Mouse (Mus musculus): ENCODE results near the gene Mier1. TPM values are rescaled to one million over a fixed set of nuclear protein-coding genes. Genes with fewer than 3 reads are reported as not detected.

Mier1 gene
- polyA plus RNA-seq, 1 experiment, result 65.4 TPM

- DNase-seq, result peak; percentile 25
- H3K36me3 ChIP-seq (ENCODE audit: control insufficient read depth, insufficient read depth, low read length), result peaks cover 22% of the 10 kb centered on the region
- no peak for TF ChIP-seq CTCF (IDR thresholded peaks at IDR 0.05; ENCODE audit: borderline replicate concordance, control insufficient read depth, extremely low read depth, insufficient read depth, low read length, poor library complexity)
- TF ChIP-seq POLR2A (IDR thresholded peaks at IDR 0.05; ENCODE audit: control insufficient read depth, extremely low read depth, insufficient read depth, low read length, poor library complexity), result no peak
These were observed 59.8 kb downstream of the Mier1 start for GRCm38 (mm10) chr4:103174001-103174400.

GRCm38 (mm10) chr4:103177681-103178080, 63.5 kb downstream of the Mier1 start:
- TF ChIP-seq POLR2A (IDR thresholded peaks at IDR 0.05; ENCODE audit: control insufficient read depth, extremely low read depth, insufficient read depth, low read length, poor library complexity) (no peak), CTCF (IDR thresholded peaks at IDR 0.05; ENCODE audit: borderline replicate concordance, control insufficient read depth, extremely low read depth, insufficient read depth, low read length, poor library complexity) (no peak)
- peaks cover 20% of the 10 kb centered on the region for H3K36me3 ChIP-seq (ENCODE audit: control insufficient read depth, insufficient read depth, low read length)
- no peak for DNase-seq
- H3K4me1 ChIP-seq (replicated peaks; ENCODE audit: control insufficient read depth, insufficient read depth, low read length), result peaks cover 14% of the 10 kb centered on the region
- H3K4me3 ChIP-seq (ENCODE audit: control insufficient read depth, insufficient read depth, low read length), result no peak overlapping the region
- no peak overlapping the region for H3K27ac ChIP-seq (ENCODE audit: control insufficient read depth, insufficient read depth, low read length)
- no peaks in the 10 kb centered on the region for H3K27me3 ChIP-seq (ENCODE audit: control insufficient read depth, insufficient read depth, low read length)
- WGBS, result 86% methylated on average over 1 of the region's 1 CpGs

More at GRCm38 (mm10) chr4:103174001-103174400, 59.8 kb downstream of the Mier1 start:
- 88% methylated on average over 7 of the region's 7 CpGs for WGBS
- peaks cover 37% of the 10 kb centered on the region for H3K4me1 ChIP-seq (replicated peaks; ENCODE audit: control insufficient read depth, insufficient read depth, low read length)
- no peaks in the 10 kb centered on the region for H3K27me3 ChIP-seq (ENCODE audit: control insufficient read depth, insufficient read depth, low read length)
- H3K27ac ChIP-seq (ENCODE audit: control insufficient read depth, insufficient read depth, low read length), result no peak overlapping the region
- H3K4me3 ChIP-seq (ENCODE audit: control insufficient read depth, insufficient read depth, low read length), result no peak overlapping the region

GRCm38 (mm10) chr4:103178635-103179318, 64.6 kb downstream of the Mier1 start:
- DNase-seq, result no peak
- Histone ChIP-seq H3K27me3 (ENCODE audit: control insufficient read depth, insufficient read depth, low read length) (no peaks in the 10 kb centered on the region), H3K36me3 (ENCODE audit: control insufficient read depth, insufficient read depth, low read length) (peaks cover 22% of the 10 kb centered on the region), H3K4me3 (ENCODE audit: control insufficient read depth, insufficient read depth, low read length) (no peak overlapping the region), H3K27ac (ENCODE audit: control insufficient read depth, insufficient read depth, low read length) (no peak overlapping the region), H3K4me1 (replicated peaks; ENCODE audit: control insufficient read depth, insufficient read depth, low read length) (peaks cover 10% of the 10 kb centered on the region)
- WGBS, result 90% methylated on average over 7 of the region's 7 CpGs
- TF ChIP-seq POLR2A (IDR thresholded peaks at IDR 0.05; ENCODE audit: control insufficient read depth, extremely low read depth, insufficient read depth, low read length, poor library complexity) (no peak), CTCF (IDR thresholded peaks at IDR 0.05; ENCODE audit: borderline replicate concordance, control insufficient read depth, extremely low read depth, insufficient read depth, low read length, poor library complexity) (no peak)

GRCm38 (mm10) chr4:103179581-103179980, 65.4 kb downstream of the Mier1 start:
- no peak overlapping the region for H3K27ac ChIP-seq (ENCODE audit: control insufficient read depth, insufficient read depth, low read length)
- DNase-seq, result no peak
- no peak overlapping the region for H3K4me3 ChIP-seq (ENCODE audit: control insufficient read depth, insufficient read depth, low read length)

GRCm38 (mm10) chr4:103180300-103180888, 66.2 kb downstream of the Mier1 start:
- WGBS, result 96% methylated on average over 8 of the region's 8 CpGs
- Histone ChIP-seq H3K27ac (ENCODE audit: control insufficient read depth, insufficient read depth, low read length) (no peak overlapping the region), H3K4me3 (ENCODE audit: control insufficient read depth, insufficient read depth, low read length) (no peak overlapping the region), H3K36me3 (ENCODE audit: control insufficient read depth, insufficient read depth, low read length) (peaks cover 32% of the 10 kb centered on the region), H3K27me3 (ENCODE audit: control insufficient read depth, insufficient read depth, low read length) (no peaks in the 10 kb centered on the region), H3K4me1 (replicated peaks; ENCODE audit: control insufficient read depth, insufficient read depth, low read length) (no peaks in the 10 kb centered on the region)
- TF ChIP-seq CTCF (IDR thresholded peaks at IDR 0.05; ENCODE audit: borderline replicate concordance, control insufficient read depth, extremely low read depth, insufficient read depth, low read length, poor library complexity) (no peak), POLR2A (IDR thresholded peaks at IDR 0.05; ENCODE audit: control insufficient read depth, extremely low read depth, insufficient read depth, low read length, poor library complexity) (no peak)
- no peak for DNase-seq

More at GRCm38 (mm10) chr4:103179581-103179980, 65.4 kb downstream of the Mier1 start:
- no peaks in the 10 kb centered on the region for H3K27me3 ChIP-seq (ENCODE audit: control insufficient read depth, insufficient read depth, low read length)
- TF ChIP-seq POLR2A (IDR thresholded peaks at IDR 0.05; ENCODE audit: control insufficient read depth, extremely low read depth, insufficient read depth, low read length, poor library complexity), result no peak
- TF ChIP-seq CTCF (IDR thresholded peaks at IDR 0.05; ENCODE audit: borderline replicate concordance, control insufficient read depth, extremely low read depth, insufficient read depth, low read length, poor library complexity), result no peak
- peaks cover 27% of the 10 kb centered on the region for H3K36me3 ChIP-seq (ENCODE audit: control insufficient read depth, insufficient read depth, low read length)
- H3K4me1 ChIP-seq (replicated peaks; ENCODE audit: control insufficient read depth, insufficient read depth, low read length), result peaks cover 3% of the 10 kb centered on the region
- WGBS, result 91% methylated on average over 3 of the region's 3 CpGs

GRCm38 (mm10) chr4:103188786-103189640, 74.8 kb downstream of the Mier1 start:
- Histone ChIP-seq H3K4me3 (ENCODE audit: control insufficient read depth, insufficient read depth, low read length) (no peak overlapping the region), H3K27me3 (ENCODE audit: control insufficient read depth, insufficient read depth, low read length) (no peaks in the 10 kb centered on the region), H3K4me1 (replicated peaks; ENCODE audit: control insufficient read depth, insufficient read depth, low read length) (no peaks in the 10 kb centered on the region), H3K36me3 (ENCODE audit: control insufficient read depth, insufficient read depth, low read length) (peaks cover 46% of the 10 kb centered on the region), H3K27ac (ENCODE audit: control insufficient read depth, insufficient read depth, low read length) (no peak overlapping the region)
- WGBS, result 94% methylated on average over 8 of the region's 8 CpGs
- TF ChIP-seq CTCF (IDR thresholded peaks at IDR 0.05; ENCODE audit: borderline replicate concordance, control insufficient read depth, extremely low read depth, insufficient read depth, low read length, poor library complexity) (no peak), POLR2A (IDR thresholded peaks at IDR 0.05; ENCODE audit: control insufficient read depth, extremely low read depth, insufficient read depth, low read length, poor library complexity) (no peak)
- no peak for DNase-seq

Measured in thymus, adult 2 months (tissue).